Mouse (Mus musculus) heart, adult 9 months (tissue): Measurements from ENCODE around the gene Nynrin.
A peak's percentile ranks its signal among the peaks of the same experiment; 100 is the strongest.

Experiments
- DNase-seq, 2 experiments: peaks; one replicate each; pipeline ENCODE4 v3.0.0; 2022; ENCODE audit warnings: low spot score in 2 of 2

The Nynrin gene

DNA sequence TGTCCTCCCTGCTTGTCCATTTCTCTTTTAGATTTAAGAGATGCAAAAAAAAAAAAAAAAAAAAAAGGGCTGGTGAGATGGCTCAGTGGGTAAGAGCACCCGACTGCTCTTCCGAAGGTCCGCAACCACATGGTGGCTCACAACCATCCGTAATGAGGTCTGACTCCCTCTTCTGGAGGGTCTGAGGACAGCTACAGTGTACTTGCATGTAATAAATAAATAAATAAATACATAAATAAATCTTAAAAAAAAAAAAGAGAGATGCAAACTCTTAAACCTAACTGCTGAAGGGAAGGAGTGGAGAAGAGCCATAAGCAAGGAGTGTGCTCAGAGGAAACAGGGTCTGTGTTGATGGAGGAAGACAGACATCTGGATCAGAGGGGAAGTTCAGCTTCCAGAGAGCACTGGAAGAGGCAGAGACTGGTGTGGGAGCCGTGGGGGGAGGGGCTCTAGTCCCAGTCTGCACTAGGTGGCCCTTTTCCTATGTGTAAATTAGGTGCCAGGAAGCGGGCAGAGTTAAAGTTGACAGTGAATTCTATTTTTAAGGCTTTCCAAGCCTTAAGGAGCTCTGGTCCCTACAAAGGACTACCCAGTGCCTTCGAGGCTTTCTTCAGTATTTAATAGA lies 24.6 kb downstream of the Nynrin start:
- no peak for DNase-seq

DNA sequence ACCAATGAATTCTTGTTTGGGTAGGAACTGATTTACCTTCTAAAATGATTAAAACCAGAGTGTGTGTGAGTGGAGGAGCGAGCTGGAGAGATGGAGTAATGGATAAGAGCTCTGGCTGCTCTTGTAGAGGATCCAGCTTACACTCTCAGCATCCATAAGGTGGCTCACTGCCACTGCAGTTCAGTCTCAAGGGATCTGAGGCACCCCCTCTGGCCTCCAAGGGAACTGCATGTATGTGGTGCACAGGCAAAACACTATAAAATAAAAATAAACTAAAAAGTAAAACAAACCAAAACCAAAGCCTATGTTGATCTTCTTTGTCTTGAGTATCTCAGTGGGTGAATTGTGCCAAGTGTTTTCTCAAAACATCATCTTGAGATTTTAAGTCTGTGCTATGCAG lies 25.8 kb downstream of the Nynrin start:
- DNase-seq, result peak in 1 of 2 experiments; percentile 54

DNA sequence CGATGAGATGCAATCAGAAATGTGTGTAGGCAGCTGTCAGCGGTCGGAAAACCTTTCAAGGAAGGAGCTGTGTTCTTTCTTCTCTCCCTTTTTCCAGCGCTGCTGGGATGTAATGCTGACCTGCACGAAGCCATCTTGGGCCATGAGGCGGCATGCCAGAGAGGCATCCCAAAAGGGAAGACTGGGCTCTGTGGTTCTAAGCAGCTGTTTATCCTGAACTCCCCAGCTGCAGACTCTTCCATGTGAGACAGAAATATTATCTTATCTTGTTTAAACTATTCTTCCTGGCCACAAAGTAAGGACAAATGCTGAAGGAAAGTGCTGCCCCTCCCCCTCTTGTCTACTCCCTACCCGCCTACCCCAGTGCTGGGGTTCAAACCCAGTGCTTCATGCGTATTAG lies 27.2 kb downstream of the Nynrin start:
- DNase-seq, result no peak

DNA sequence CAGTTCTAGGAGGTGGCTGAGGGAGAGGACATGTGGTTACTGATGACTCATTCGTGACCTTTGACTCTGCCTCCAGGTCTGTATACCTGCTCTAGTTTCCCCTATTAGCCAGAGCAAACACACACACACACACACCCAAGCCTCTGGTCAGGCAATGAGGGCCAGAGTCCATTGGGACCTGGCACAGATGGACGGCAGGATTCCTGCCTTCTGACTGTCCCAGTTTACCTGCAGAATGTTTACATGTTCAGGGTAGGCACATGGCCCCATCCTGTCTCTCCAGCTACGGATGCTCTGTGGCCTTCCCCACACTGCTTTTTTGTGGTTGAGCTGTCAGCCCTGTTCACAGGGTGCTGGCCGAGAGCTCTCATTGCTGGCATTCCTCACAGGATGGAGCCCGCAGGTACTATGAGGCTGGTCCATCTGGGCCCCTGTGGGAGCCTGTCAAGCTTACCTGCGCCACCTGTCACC lies 28.4 kb downstream of the Nynrin start:
- no peak for DNase-seq

DNA sequence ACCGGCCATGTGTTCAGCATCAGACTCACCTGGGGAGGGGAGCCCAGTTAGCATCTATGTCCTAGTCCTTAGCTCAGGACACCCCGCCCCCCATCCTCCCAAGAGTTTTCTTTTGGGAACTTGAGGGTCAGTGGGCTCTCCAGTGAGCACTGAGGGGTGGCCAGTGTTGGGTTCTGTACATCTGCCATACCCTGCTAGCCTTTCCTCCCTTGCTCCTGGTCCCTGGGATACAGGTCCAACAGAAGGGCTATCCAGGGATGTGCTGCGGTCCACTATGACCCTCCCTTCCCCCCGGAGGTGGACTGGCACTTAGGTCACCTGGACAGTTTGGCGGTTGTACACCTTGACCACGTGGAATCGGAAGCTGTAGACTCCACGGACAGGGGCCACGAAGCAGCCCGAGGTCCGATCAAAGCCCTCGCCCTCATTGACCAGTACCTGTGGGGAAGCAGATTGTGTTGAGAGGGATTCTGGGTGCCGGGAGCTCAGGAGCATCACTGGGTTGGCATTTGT lies 29.4 kb downstream of the Nynrin start:
- DNase-seq, result no peak

DNA sequence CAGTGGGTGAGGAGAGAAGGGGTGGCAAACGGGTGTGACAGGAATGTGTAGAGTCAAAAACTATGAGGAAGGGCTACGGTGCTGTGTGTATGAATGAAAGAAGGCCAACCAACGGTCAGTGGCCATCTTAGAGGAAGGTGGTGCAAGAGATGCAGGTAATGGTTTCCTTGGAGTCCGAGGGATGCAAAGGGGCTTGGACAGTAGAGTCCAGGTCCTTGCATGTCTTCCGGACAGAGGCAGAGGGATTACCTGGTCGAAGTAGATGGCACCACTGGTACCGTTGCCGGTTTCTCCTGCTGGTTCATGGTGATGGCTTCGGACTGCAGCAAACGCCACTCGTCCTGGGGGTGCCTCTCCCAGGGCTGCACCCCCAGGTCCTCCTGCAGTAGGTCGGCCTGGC lies 29.9 kb downstream of the Nynrin start:
- DNase-seq, result no peak

DNA sequence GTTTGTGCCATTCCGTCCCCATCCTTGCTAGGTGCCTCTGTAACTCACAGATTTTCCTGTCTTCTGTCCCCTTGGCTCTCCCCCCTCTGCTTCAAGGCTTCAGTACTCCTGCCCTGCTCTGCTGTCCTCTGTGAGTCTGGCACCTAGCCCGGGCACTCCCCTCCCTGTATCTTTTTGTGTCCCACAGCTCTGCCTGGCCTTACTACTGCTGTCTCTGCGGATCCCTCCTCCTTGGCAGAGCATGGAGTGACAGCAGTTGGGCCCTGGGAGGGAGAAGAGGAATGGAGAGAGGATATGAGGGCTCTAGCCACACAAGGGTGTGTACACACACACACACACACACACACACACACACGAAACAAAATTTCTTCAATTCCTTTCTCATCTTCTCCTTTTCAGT lies 30.4 kb downstream of the Nynrin start, which contains the start of gene Cbln3:
Gene Cbln3 (minus strand): TSS at position 227 of the 400 bp plus-strand sequence.
- peak; percentile 66 to 73 for DNase-seq

DNA sequence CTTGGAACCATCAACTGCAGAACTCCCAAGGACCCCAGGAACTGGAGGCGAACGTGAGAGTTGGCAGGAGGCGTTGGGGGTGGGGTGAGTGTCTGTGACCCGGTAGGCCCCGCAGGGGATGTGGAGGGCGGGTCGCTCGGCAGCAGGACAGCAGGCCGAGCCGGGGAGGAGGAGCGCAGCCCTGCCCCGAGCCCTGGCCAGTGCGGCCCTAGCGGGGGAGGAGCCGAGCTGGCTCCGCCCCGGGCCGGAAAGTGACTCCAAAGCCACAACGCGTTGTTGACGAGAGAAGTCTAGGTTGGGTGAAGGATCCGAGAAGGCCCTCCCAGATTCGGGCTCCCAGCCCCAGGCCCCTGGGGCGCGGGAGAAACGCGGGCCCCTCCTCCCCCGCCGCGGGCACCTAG lies 30.9 kb downstream of the Nynrin start, which contains the start of gene Khnyn:
Gene Khnyn (plus strand): TSS at position 235 of the 401 bp plus-strand sequence.
- peak; percentile 96 for DNase-seq

DNA sequence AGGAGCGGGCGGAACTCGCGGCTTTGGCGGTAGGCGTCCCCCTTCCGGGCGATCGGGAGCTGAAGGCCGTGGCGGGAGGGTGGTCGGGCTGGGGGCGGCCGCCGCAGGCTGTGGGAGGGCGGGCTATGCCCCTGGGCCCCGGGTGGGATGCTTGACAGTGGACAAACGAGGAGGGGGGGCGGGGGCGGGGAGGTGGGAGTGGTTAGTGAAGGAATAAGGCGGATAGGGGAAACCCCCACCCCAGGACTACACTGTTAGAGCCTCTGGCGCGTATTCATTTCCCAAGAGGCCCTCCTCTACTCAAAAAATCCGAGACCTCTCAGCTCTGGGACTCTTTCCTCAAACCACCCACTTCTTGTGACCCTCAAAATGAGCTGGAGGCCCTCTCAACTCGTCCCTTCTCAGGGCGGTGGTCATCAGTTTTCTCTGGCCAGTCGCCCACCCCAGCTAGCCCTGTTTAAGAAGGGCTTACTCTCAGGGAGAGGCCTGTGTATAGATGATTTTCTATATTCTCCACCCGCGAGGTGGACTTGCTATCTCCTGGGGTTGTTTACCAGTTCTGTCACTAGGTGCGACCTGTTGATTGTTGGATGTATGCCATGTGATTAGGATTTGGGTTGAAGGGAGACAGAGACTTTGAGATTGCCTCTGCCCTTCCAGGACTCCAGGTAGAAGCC lies 31.4 kb downstream of the Nynrin start:
- peak in 1 of 2 experiments; percentile 37 for DNase-seq

DNA sequence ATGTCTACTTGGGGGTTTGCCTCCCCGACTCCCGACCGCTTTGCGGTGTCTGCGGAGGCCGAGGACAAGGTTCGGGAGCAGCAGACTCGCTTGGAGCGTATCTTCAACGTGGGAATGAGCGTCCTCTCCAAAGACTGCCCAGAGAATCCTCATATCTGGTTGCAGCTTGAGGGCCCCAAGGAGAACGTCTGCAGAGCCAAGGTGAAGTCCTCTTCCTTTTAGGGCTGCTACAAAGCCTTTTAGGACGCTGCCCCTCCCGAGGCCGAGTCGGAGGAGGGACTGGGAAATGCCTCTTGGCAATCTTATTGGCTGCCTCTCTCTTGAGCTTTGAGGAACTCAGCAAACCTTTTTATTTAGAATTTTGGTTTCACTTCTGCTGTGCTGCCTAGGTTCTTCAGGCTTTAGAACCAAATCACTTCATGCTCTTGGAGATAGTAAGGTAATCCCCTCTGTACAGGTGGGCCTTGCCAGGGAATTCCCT lies 32.0 kb downstream of the Nynrin start:
- peak; percentile 71 to 77 for DNase-seq

DNA sequence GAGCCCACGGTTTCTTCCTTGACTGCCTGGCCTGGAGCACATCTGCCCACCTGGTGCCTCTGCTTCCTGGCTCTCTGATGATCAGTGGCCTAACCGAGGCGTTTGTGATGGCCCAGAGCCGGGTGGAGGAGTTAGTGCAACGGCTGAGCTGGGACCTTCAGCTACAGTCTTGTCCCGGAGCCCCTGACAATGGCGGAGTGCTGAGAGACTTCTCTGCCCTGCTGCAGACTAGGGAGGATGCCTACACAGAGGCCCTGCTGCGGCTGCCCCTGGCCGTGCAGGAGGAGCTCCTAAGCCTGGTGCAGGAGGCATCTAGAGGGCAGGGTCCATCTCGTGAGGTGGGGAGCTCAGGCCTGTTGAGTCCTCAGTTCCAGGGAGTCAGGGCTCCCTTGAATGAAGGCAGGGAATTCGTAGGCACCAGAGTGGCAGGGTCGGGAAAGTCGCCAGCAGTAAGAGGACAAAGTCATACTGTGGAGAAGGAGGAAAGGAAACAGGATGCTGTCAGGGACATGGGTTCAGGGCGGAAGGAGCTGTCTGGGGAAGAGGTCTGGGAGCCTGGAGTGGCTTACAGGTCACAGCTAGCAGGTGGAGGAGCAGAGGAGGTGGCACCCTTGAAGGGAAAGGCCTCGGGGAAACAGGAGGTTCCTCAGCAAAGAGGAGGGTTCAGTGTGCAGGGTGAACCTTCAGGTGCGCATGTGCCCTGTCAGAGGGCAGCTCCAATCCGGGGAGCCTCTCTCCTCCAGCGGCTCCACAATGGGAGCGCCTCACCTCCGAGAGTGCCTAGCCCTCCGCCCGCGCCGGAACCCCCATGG lies 33.0 kb downstream of the Nynrin start:
- no peak for DNase-seq

DNA sequence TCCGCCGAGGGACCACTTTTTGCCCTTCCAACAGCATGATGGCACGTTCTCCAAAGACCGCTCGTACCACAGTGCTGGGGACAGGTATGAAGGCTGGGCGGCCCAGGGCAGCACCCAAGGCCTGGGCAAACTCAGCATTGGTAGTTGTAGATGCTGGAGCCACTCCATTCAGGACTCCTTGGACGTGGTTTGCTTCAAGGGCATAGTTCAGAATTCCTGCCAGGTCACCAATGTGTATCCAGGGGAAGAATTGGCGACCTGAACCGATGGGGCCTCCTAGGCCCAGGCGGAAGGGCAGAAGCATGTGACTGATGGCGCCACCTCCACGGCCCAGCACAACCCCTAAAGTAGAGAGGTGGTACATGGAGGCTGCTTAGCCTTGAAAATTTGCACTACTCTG lies 43.9 kb downstream of the Nynrin start:
- no peak for DNase-seq

DNA sequence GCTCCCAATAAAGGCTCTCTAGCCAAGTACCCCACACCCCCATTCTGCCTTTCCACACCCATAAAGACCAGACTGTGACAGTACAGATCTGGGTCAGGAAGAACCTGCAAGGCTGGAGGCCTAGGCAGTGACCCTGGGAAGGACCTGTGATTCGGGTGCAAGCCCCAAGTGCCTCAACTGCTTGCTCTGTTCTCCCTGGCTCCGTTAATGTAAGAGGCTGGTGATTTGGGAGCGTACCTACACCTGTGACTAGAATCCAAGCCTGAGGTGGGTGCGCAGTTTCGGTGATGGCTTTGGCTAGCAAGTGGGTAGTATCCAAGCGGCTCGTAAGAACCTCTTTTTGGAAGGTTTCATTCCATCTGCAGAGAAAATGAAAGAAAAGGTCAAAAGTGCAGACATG lies 45.1 kb downstream of the Nynrin start:
- DNase-seq, result no peak

DNA sequence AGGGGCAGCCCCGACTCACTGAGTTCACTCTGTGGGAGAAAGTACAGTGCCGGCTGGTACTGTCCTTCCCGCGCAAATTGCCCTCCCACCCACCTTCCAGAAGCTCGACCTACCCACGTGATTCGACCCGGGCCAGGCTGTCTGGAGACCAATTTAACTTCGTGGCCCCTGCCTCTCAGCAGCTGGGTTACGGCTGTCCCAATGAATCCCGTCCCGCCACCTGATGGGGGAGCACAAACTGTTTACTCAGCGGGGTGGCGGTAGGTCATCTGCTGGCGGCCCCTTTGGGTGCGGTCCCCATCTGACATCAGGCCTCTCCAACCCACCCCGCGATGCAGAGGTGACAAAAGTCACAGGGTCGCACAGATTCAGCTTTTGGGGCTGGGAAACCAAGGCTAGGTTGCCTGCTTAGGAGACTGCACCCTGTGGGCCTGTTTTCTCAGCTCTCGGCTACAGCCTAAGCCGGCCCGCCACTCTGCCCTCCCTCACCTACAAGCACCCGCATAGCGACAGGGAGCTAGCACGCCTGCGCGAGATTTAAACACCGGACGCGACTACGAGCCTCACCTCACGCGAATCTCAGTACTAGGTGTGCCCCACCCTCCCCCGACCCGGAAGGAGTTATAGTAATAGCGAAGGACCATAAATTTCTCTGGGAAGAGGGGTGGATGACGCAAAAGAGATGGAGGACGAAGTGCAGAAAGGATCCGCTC lies 46.0 kb downstream of the Nynrin start, which contains the start of gene Sdr39u1:
Gene Sdr39u1 (minus strand): TSS at position 593 of the 713 bp plus-strand sequence.
- peak; percentile 83 to 88 for DNase-seq

DNA sequence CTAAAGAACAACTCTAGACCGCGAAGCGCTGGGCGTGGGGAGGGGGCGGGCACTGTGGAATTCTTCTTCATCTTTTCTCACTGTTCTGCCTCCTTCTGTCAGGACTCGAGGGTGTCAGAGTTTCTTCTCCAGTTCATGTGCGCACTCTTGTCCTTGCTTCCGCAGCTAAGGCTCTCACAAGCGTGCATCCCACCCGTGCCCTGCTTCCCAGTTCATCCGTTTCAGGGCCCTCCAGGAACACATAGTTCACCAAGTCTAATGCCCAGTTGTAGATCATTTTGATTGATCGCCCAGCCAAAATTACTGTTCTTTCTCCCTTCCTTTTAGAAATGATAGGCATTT lies 46.6 kb downstream of the Nynrin start:
- DNase-seq, result no peak

DNA sequence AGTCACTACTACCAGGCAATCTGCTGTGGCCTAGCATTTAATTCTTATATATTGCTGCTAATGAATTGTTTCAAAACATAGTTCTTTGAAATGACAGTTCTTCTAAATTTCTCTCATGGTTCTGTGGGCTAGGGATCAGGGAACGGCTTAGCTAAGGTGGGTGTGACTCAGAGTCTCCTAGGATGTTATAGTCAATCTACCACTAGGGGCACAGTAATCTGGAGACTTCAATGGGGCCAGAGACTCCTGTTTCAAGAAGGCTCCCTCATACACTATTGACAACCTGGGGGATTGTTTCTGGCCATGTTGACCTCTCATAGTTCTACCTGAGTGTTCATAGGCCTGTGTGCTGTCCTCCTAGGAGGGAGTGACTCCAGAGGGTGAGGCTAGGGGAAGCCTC lies 51.7 kb downstream of the Nynrin start:
- DNase-seq, result no peak

DNA sequence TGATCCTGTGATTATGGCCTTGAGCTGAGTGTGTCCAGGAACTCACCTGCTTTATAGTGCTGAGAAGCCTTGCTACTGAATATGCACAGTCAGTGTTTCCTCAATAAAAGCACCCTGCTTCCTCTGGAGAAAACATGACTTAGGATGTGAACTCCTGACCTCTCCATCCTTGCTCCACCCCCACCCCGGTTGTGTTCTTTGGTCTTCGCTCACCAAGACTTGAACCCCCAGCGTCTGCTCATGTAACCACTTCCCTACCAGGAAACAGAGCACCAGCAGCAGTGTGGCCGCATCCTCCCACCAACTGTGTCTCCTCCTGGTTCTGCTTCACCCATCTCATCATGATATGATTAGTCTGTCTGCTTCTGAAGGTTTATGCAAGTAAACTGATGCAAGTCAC lies 59.6 kb downstream of the Nynrin start:
- no peak for DNase-seq

DNA sequence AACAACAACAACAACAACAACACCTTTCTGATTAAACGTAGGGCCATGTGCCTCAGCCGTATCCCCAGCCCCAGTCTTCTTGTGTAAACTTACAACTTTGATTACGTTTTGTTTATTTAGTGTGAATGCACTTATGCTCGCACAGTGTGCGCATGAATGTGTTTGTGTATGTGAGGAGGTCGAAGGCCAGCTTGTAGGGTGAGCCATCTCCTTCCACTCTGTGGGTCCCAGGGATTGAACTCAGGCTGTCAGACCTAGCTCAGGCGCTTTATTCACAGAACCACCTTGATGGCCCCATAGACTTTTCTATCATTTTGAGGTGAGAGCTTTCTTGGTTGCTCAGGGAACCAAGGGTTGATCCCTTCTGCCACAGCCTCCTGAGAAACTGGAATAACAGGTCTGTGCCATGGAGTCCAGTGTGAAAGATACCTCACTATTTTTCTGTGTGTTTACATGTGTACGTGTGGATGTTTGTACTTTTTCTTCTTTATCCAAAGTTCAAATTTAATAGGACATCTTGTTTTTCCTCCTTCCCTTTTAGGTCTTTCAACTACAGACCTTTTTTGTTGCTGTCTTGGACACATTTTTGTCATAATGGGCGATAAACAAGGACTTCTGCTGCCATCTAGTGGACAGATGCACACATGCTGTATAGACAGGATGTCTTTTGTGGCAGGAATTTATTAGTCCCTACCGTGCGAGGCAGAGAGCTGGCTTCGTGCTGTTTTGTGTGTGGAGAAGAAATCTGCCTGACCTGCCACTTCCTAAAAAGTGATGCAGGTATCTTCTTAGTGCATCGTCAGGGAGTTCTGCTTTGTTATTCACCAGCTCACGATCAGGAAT lies 64.7 kb downstream of the Nynrin start:
- DNase-seq, result peak; percentile 52 to 79

DNA sequence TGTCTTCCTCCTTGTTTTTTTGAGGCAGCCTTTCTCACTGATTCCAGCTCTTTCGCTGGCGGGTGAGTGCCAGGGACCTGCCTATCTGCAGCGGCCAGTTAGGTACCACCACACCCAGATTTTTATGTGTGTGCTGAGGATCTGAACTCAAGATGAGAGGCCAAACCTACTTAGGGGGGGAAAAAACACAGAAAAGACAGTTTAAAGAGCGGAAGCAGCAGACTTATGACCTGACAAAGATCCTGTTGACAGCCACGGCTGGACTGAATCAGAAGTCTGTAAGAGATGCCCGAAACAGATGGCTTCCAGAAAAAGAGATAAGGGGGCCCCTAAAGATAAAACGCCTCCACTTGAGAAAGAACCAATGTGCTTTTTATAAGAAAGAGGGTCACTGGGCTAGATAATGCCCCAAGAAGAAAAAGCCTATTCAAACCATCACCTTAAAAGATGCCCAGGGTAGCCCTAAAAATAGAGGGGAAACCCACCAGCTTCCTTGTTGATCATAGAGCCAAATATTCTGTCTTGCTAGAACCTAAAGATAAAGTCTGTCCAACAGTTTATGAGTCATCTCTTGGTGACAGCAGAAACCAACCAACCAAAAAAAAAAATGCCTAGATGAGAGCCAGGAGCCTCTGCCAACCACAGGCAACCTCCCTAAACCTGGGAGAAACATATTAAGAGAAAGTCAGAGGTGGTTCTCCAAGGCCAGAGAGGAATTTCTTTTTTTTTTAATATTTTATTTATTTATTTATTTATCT lies 68.8 kb downstream of the Nynrin start:
- no peak for DNase-seq
